Mouse (Mus musculus): Measurements from ENCODE around the gene Traf1. TPM values are rescaled to one million over a fixed set of nuclear protein-coding genes. Genes with fewer than 3 reads are reported as not detected.

Traf1 gene
- polyA plus RNA-seq, 1 experiment from 2014 or later: 61.4 TPM

- no peak overlapping the region for H3K9ac ChIP-seq (replicated peaks; ENCODE audit: low read depth)
- no peak overlapping the region for H3K27ac ChIP-seq (ENCODE audit: low read length)
- ATAC-seq (no peak), DNase-seq (ENCODE audit: low spot score) (no peak)
- no peaks in the 10 kb centered on the region for H3K36me3 ChIP-seq (ENCODE audit: insufficient read depth, low read length)
- H3K4me1 ChIP-seq (ENCODE audit: insufficient read depth, low read depth, low read length): no peaks in the 10 kb centered on the region
- H3K9me3 ChIP-seq (ENCODE audit: low read length): no peaks in the 10 kb centered on the region
- no peak for TF ChIP-seq CTCF (IDR thresholded peaks at IDR 0.05)
- no peak for TF ChIP-seq EP300 (IDR thresholded peaks at IDR 0.05)
- 73% methylated on average over 19 of the region's 19 CpGs for WGBS
- H3K4me2 ChIP-seq (replicated peaks; ENCODE audit: low read depth, low read length): no peak overlapping the region
- no peaks in the 10 kb centered on the region for H3K27me3 ChIP-seq (replicated peaks; ENCODE audit: insufficient read depth, low read length)
- H3K4me3 ChIP-seq (ENCODE audit: low read depth, low read length): no peak overlapping the region
These were observed 66.0 kb downstream of the Traf1 start for GRCm38 (mm10) chr2:34895503-34896113.

DNA sequence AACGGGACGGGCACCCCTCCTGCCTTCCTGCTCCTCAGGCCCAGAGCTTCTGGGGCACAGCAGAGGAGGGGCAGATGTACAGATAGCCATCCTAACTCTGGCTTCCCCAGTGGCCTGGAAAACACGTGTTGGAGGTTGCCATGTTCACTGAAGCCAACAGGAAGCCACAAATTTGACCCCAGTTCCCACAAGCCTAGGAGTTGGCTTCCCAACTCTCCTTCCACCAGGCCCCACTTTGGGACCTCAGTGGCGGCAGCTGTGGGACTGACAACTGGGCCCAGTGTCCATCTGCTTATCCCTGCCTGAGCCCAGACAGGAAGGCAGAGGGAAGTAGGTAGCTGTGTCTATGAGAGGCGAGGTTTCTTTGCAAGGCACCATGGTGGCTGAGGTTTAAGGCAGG lies 67.6 kb downstream of the Traf1 start:
- no peaks in the 10 kb centered on the region for H3K9me3 ChIP-seq (ENCODE audit: low read length)
- no peak overlapping the region for H3K4me3 ChIP-seq (ENCODE audit: low read depth, low read length)
- H3K27me3 ChIP-seq (replicated peaks; ENCODE audit: insufficient read depth, low read length): no peaks in the 10 kb centered on the region
- TF ChIP-seq CTCF (IDR thresholded peaks at IDR 0.05): no peak
- no peak for TF ChIP-seq EP300 (IDR thresholded peaks at IDR 0.05)
- no peak for DNase-seq (ENCODE audit: low spot score)
- H3K9ac ChIP-seq (replicated peaks; ENCODE audit: low read depth): no peak overlapping the region
- H3K4me1 ChIP-seq (ENCODE audit: insufficient read depth, low read depth, low read length): no peaks in the 10 kb centered on the region
- ATAC-seq: no peak
- no peak overlapping the region for H3K27ac ChIP-seq (ENCODE audit: low read length)
- no peaks in the 10 kb centered on the region for H3K36me3 ChIP-seq (ENCODE audit: insufficient read depth, low read length)
- WGBS: 70% methylated on average over 5 of the region's 5 CpGs
- H3K4me2 ChIP-seq (replicated peaks; ENCODE audit: low read depth, low read length): no peak overlapping the region

Other genes starting within 250 kb of the Traf1 start
- gene Gapvd1, start 206.5 kb downstream of the Traf1 start, polyA plus RNA-seq (2015; fragmentation: Nextera tagmentation; extraction: Ambion mirVana): 50.1 and 58.5 TPM in 2 replicates
- 372 and 523 TPM in 2 replicates for gene Hspa5, start 189.8 kb downstream of the Traf1 start, polyA plus RNA-seq (2015; fragmentation: Nextera tagmentation; extraction: Ambion mirVana)
- gene Rabepk, start 161.9 kb downstream of the Traf1 start, polyA plus RNA-seq (2015; fragmentation: Nextera tagmentation; extraction: Ambion mirVana): 18.5 and 19.6 TPM in 2 replicates
- gene Fbxw2, start 135.5 kb downstream of the Traf1 start, polyA plus RNA-seq (2015; fragmentation: Nextera tagmentation; extraction: Ambion mirVana): 86.6 and 87.3 TPM in 2 replicates
- gene Gm34653, start 128.8 kb downstream of the Traf1 start, polyA plus RNA-seq (2015; fragmentation: Nextera tagmentation; extraction: Ambion mirVana): not detected in 2 replicates
- 5.4 and 7.2 TPM in 2 replicates for gene Cutal, start 87.4 kb downstream of the Traf1 start, polyA plus RNA-seq (2015; fragmentation: Nextera tagmentation; extraction: Ambion mirVana)
- gene Psmd5, start 86.8 kb downstream of the Traf1 start, polyA plus RNA-seq (2015; fragmentation: Nextera tagmentation; extraction: Ambion mirVana): 61.2 and 64.7 TPM in 2 replicates
- gene Phf19, start 47.7 kb downstream of the Traf1 start, polyA plus RNA-seq (2015; fragmentation: Nextera tagmentation; extraction: Ambion mirVana): 1.3 and 1.6 TPM in 2 replicates
- 149 and 172 TPM in 2 replicates for gene Hc, start 99.7 kb upstream of the Traf1 start, polyA plus RNA-seq (2015; fragmentation: Nextera tagmentation; extraction: Ambion mirVana)
- gene AI182371, start 139.8 kb upstream of the Traf1 start, polyA plus RNA-seq (2015; fragmentation: Nextera tagmentation; extraction: Ambion mirVana): 1.4 and 3.0 TPM in 2 replicates
- gene Cntrl, start 147.7 kb upstream of the Traf1 start, polyA plus RNA-seq (2015; fragmentation: Nextera tagmentation; extraction: Ambion mirVana): 20.1 and 21.3 TPM in 2 replicates
- gene Rab14, start 239.3 kb upstream of the Traf1 start, polyA plus RNA-seq (2015; fragmentation: Nextera tagmentation; extraction: Ambion mirVana): 434 and 473 TPM in 2 replicates

Measured in lung, postnatal 0 days (tissue).